Mouse (Mus musculus): ENCODE results near the gene B3glct.

GRCm38 (mm10) chr5:149647367-149648115, 30.5 kb upstream of the B3glct start:
- TF ChIP-seq MAX (IDR thresholded peaks at IDR 0.05; ENCODE audit: low read depth) = no peak
- TF ChIP-seq POLR2A (IDR thresholded peaks at IDR 0.05; ENCODE audit: insufficient read length, low read depth) = no peak
- TF ChIP-seq CEBPB (IDR thresholded peaks at IDR 0.05; ENCODE audit: insufficient read depth, poor library complexity, severe bottlenecking) = no peak
- no peak for TF ChIP-seq USF1 (IDR thresholded peaks at IDR 0.05; ENCODE audit: low read depth)
- TF ChIP-seq MYOD1 (IDR thresholded peaks at IDR 0.05; ENCODE audit: control insufficient read depth in 1 of 3, insufficient read length in 2 of 3, low read depth in 2 of 3) = no peak

Data from myocyte (in vitro differentiated cells).